Mouse (Mus musculus): Measurements from ENCODE around the gene Il17a. TPM values are rescaled to one million over a fixed set of nuclear protein-coding genes. Genes with fewer than 3 reads are reported as not detected.

The Il17a gene
- not detected in 2 replicates for polyA plus RNA-seq (2012; ENCODE audit: insufficient read depth, insufficient read length, missing spikeins)

DNA sequence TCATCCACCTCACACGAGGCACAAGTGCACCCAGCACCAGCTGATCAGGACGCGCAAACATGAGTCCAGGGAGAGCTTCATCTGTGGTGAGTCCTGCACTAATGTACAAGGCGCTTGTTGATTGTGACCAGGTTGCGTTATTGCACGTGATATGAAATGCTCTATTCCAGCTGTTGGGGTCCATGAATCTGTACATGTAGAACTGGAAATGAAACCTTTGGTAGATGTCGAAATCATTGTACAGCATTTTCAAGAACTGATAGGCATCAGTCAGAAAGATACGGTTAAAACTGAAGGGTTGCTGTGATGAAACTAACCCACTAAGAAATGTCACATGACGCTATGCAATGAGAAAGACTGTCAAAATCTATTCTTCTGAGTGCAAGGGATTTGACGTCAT is at the start of gene Il17a:
Gene Il17a, plus strand, starts transcription at position 3 of the 400 bp plus-strand sequence.
- H3K4me3 ChIP-seq (ENCODE audit: insufficient read depth, low read length), result no peak within 1 kb of the TSS
- TF ChIP-seq CTCF (IDR thresholded peaks at IDR 0.05; ENCODE audit: low read depth, low read length), result no peak
- no peak for TF ChIP-seq POLR2A (IDR thresholded peaks at IDR 0.05; ENCODE audit: borderline replicate concordance, low read depth, low read length)

DNA sequence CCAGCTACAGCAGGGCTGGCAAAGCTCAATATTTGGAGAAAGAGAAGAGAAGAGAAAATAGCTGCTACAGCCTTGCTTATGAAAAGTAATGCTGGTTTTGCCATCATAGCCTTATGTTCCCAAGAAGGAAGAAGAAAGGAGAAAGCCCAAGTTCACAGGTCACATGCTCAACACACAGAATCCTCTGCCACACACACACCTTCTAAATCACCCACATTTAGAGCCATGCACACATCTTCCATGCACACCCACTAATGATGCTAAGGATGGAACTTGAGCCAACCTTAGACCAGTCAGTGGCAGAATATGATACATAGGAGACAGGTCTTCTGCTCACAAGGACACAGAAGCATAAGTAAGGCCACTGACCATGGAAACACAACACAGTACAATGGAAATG is 47.9 kb upstream of the Il17a start:
- Histone ChIP-seq H3K4me3 (ENCODE audit: insufficient read depth, low read length) (no peak overlapping the region), H3K27ac (ENCODE audit: insufficient read depth, low read depth, low read length) (no peak overlapping the region), H3K4me1 (ENCODE audit: control insufficient read depth, insufficient read depth, low read length) (no peaks in the 10 kb centered on the region)
- no peak for TF ChIP-seq CTCF (IDR thresholded peaks at IDR 0.05; ENCODE audit: low read depth, low read length)
- no peak for TF ChIP-seq POLR2A (IDR thresholded peaks at IDR 0.05; ENCODE audit: borderline replicate concordance, low read depth, low read length)

More for the DNA sequence above, at the start of gene Il17a:
- H3K27ac ChIP-seq (ENCODE audit: insufficient read depth, low read depth, low read length), result no peak within 1 kb of the TSS
- no peaks in the 10 kb centered on the region for H3K4me1 ChIP-seq (ENCODE audit: control insufficient read depth, insufficient read depth, low read length)

GRCm38 (mm10) chr1:20683386-20683785 is 47.3 kb upstream of the Il17a start:
- TF ChIP-seq CTCF (IDR thresholded peaks at IDR 0.05; ENCODE audit: low read depth, low read length) (no peak), POLR2A (IDR thresholded peaks at IDR 0.05; ENCODE audit: borderline replicate concordance, low read depth, low read length) (no peak)
- H3K27ac ChIP-seq (ENCODE audit: insufficient read depth, low read depth, low read length), result no peak overlapping the region

GRCm38 (mm10) chr1:20683853-20684252 is 46.9 kb upstream of the Il17a start:
- Histone ChIP-seq H3K27ac (ENCODE audit: insufficient read depth, low read depth, low read length) (no peak overlapping the region), H3K4me3 (ENCODE audit: insufficient read depth, low read length) (no peak overlapping the region), H3K4me1 (ENCODE audit: control insufficient read depth, insufficient read depth, low read length) (no peaks in the 10 kb centered on the region)
- TF ChIP-seq CTCF (IDR thresholded peaks at IDR 0.05; ENCODE audit: low read depth, low read length) (no peak), POLR2A (IDR thresholded peaks at IDR 0.05; ENCODE audit: borderline replicate concordance, low read depth, low read length) (no peak)

More at GRCm38 (mm10) chr1:20683386-20683785, 47.3 kb upstream of the Il17a start:
- Histone ChIP-seq H3K4me3 (ENCODE audit: insufficient read depth, low read length) (no peak overlapping the region), H3K4me1 (ENCODE audit: control insufficient read depth, insufficient read depth, low read length) (no peaks in the 10 kb centered on the region)

DNA sequence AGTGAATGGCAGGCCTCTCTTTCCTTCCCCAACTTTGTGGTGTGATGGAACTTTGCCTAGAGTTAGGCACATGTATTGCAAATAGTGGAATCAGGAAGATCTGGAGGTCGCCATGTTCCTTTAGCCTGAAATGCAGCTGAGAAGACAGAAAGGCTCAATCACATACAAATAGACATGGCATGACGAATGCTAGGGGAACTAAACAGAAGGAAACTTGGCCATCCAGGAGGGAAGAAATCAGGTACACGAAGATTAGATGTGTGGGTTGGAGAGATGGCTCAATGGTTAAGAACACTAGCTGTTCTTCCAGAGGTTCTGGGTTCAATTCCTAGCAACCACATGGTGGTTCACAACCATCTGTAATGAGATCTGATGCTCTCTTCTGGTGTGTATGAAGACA is 46.3 kb upstream of the Il17a start:
- H3K4me1 ChIP-seq (ENCODE audit: control insufficient read depth, insufficient read depth, low read length), result no peaks in the 10 kb centered on the region

DNA sequence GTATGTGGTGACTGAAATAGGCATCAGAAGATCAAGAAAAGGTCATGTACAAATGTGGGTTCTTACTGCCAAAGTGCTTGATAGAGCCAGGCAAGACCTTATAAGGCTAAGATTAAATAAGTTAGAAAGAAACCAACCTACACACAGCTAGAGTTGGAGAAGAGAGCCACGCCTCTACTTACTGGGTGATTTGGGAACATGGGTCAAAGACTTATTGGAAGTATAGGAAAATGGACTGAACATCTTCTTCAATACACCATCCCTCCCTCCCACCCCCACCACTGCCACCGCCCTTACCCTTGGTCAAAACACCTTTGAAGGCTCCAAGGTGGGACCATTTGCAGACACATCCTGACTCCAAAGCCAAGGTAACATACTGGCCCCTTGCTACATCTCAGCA is 45.3 kb upstream of the Il17a start:
- TF ChIP-seq POLR2A (IDR thresholded peaks at IDR 0.05; ENCODE audit: borderline replicate concordance, low read depth, low read length), result no peak
- no peak for TF ChIP-seq CTCF (IDR thresholded peaks at IDR 0.05; ENCODE audit: low read depth, low read length)
- no peaks in the 10 kb centered on the region for H3K4me1 ChIP-seq (ENCODE audit: control insufficient read depth, insufficient read depth, low read length)
- no peak overlapping the region for H3K27ac ChIP-seq (ENCODE audit: insufficient read depth, low read depth, low read length)
- no peak overlapping the region for H3K4me3 ChIP-seq (ENCODE audit: insufficient read depth, low read length)

More for the DNA sequence above, 46.3 kb upstream of the Il17a start:
- H3K4me3 ChIP-seq (ENCODE audit: insufficient read depth, low read length), result no peak overlapping the region
- H3K27ac ChIP-seq (ENCODE audit: insufficient read depth, low read depth, low read length), result no peak overlapping the region
- no peak for TF ChIP-seq POLR2A (IDR thresholded peaks at IDR 0.05; ENCODE audit: borderline replicate concordance, low read depth, low read length)
- TF ChIP-seq CTCF (IDR thresholded peaks at IDR 0.05; ENCODE audit: low read depth, low read length), result no peak

DNA sequence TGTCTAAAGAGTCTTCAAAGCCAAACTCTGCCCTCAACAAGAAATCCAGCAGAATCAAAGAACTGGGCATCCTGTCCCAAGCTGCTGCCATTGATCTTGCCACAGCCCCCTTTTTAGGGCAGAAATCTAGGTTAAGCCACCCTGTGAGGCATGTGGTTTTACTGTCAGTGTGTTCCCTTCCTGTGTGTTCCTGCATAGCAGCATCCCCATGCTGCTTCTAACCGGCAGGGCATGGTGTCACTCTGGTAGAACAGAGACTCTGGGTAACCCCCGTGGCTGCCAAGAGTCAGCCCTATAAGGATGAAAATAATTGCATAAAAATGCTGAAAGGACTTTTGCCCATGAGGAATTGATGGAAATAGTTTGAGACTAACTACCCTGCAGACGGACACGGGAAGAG is 44.8 kb upstream of the Il17a start:
- H3K4me1 ChIP-seq (ENCODE audit: control insufficient read depth, insufficient read depth, low read length), result no peaks in the 10 kb centered on the region
- H3K4me3 ChIP-seq (ENCODE audit: insufficient read depth, low read length), result no peak overlapping the region
- TF ChIP-seq POLR2A (IDR thresholded peaks at IDR 0.05; ENCODE audit: borderline replicate concordance, low read depth, low read length), result no peak
- H3K27ac ChIP-seq (ENCODE audit: insufficient read depth, low read depth, low read length), result no peak overlapping the region

GRCm38 (mm10) chr1:20691336-20691735 is 39.4 kb upstream of the Il17a start:
- H3K4me1 ChIP-seq (ENCODE audit: control insufficient read depth, insufficient read depth, low read length), result no peaks in the 10 kb centered on the region
- H3K27ac ChIP-seq (ENCODE audit: insufficient read depth, low read depth, low read length), result no peak overlapping the region
- no peak overlapping the region for H3K4me3 ChIP-seq (ENCODE audit: insufficient read depth, low read length)
- TF ChIP-seq POLR2A (IDR thresholded peaks at IDR 0.05; ENCODE audit: borderline replicate concordance, low read depth, low read length) (no peak), CTCF (IDR thresholded peaks at IDR 0.05; ENCODE audit: low read depth, low read length) (no peak)

DNA sequence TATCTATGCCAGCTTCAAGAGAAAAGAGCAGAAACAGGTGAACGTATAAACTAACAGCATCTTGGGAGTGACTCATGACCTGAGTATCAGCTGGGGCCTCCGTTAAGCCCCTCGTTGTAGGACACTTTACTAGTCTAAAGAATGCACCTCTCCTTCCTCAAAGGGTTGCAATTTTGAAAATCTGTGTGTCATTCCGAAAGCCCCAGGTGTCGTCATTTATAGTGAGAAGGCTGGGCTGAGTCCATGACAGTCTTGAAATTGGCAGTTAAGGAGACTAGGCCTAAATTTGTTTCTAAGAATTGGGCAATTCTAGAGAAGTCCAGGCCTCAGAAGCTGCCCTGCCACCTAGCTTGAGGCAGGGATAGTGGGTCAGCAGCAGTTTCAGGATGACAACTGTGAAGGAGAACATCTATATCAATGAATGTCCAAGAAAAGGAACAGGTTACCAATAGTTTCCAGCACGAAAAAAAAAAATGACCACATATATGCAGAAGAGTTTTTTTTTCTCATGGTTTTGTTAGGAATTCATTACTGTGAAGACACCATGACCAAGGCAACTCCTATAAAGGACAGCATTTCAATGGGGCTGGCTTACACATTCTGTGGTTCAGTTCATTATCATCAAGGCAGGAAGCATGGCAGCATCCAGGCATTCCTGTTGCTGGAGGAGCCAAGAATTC is 36.9 kb upstream of the Il17a start:
- no peak for TF ChIP-seq POLR2A (IDR thresholded peaks at IDR 0.05; ENCODE audit: borderline replicate concordance, low read depth, low read length)
- TF ChIP-seq CTCF (IDR thresholded peaks at IDR 0.05; ENCODE audit: low read depth, low read length), result no peak
- Histone ChIP-seq H3K27ac (ENCODE audit: insufficient read depth, low read depth, low read length) (no peak overlapping the region), H3K4me3 (ENCODE audit: insufficient read depth, low read length) (no peak overlapping the region), H3K4me1 (ENCODE audit: control insufficient read depth, insufficient read depth, low read length) (no peaks in the 10 kb centered on the region)

DNA sequence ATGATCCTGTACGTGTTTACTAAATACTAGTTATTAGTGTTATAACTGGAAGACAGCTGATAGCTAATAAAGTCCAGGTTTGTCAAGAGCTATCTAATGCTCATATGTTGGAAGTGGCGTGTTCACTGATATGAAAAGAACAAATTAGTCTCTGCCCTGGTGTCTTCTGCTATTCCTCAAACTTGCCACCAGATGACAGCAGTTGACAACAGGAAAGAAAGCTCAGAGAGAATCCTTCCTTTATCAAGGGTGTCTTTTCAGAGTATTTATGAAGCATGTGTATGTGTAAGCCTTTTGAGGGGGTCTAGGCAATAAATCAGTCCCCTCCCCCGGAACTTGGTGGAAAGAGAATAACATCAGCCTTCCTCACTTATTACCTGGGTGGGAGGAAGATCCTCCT is 30.7 kb upstream of the Il17a start:
- H3K27ac ChIP-seq (ENCODE audit: insufficient read depth, low read depth, low read length), result no peak overlapping the region
- no peak for TF ChIP-seq CTCF (IDR thresholded peaks at IDR 0.05; ENCODE audit: low read depth, low read length)
- TF ChIP-seq POLR2A (IDR thresholded peaks at IDR 0.05; ENCODE audit: borderline replicate concordance, low read depth, low read length), result no peak
- H3K4me3 ChIP-seq (ENCODE audit: insufficient read depth, low read length), result no peak overlapping the region
- H3K4me1 ChIP-seq (ENCODE audit: control insufficient read depth, insufficient read depth, low read length), result no peaks in the 10 kb centered on the region
